Mouse (Mus musculus) hematopoietic stem cell, adult 5-6 weeks (primary cell): ENCODE measurements at regions not wholly inside any gene's neighbourhood (a gene's known extent, or its start where the extent isn't known, plus 50 kb on each side); places are given as distances from the start of the nearest gene placed in this dataset.

Source experiments
- ATAC-seq, 2 experiments: fragments of 125-278 bp in 1 of 2; replicated peaks in 1 of 2; 2 replicates each; pipeline ENCODE4 v1.8.0; 2016 to 2017; ENCODE audit warnings: inconsistent platforms in 2 of 2, mild to moderate bottlenecking in 2 of 2, moderate number of reproducible peaks in 2 of 2, low read depth in 1 of 2, moderate TSS enrichment in 1 of 2; ENCODE audit not compliant: low FRiP score in 2 of 2, poor library complexity in 2 of 2, severe bottlenecking in 2 of 2, insufficient read depth in 1 of 2, low TSS enrichment in 1 of 2

DNA sequence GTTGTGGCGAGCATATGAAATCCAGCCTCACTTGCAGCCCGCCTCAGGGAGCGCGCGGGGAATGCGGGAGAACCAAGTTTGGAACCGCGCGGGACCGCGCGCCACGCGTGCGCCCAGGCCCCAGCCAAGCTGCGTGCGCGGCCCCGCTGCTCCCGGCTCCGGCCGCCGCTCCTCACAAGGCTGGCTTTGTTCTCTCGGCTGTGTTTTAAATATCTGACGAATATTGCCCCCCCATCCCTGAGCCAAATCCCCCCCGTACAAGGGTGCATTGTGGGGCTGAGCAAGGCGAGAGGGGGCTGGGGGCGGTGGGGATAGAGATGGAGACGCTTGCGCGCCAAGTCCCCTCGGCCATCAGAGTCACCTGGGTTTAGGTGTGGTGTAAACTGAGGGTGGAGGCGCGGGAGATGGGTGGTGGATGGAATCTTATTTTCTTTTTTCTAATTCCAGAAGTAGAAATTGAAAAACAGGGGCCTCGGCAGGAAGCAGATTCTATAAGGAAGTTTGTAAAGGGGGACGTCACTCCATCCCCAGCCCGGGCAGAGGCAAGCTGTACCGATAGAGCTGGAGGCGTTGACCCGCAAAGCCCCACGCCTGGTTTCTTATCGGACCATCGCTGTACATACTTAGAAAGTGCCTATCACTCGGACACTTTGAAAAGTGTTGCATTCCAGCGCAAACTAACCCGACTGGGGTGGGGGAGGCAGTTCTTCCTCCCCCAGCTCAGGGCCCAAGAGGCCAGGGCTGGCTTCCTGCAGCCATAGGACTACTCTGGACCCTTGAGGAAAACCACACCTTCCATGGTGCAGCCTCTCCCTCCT lies 147.1 kb downstream of the Zfp36l1 start:
- peak in 1 of 2 experiments; percentile 50; a peak in 1 of 4 replicates for ATAC-seq

DNA sequence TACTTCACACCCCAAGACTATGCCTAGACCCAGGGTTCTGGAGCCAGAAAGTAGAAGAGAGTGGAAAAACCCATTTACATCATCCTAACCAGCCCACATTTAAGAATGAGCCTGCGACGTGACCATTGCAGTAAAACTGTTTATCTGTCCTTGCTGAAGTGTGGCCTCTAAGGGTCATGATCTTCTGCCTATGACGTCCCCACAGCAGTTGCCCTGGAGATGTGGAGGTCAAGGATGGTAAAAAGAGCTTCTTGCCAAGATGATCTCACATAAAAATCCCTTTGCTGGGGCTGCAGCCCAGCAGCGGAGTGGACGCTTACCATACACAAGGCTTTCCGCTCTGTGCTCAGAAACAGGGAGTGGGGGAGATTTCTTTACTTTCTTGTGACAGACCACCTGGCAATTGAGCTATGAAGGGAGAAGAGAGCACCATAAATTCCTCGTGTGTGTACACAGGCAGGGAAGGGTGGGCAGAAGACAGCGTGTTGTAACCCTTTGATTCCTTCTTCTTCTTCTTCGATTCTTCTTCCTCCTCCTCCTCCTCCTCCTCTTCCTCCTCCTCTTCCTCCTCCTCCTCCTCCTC lies 149.3 kb downstream of the Zfp36l1 start:
- ATAC-seq = no peak

DNA sequence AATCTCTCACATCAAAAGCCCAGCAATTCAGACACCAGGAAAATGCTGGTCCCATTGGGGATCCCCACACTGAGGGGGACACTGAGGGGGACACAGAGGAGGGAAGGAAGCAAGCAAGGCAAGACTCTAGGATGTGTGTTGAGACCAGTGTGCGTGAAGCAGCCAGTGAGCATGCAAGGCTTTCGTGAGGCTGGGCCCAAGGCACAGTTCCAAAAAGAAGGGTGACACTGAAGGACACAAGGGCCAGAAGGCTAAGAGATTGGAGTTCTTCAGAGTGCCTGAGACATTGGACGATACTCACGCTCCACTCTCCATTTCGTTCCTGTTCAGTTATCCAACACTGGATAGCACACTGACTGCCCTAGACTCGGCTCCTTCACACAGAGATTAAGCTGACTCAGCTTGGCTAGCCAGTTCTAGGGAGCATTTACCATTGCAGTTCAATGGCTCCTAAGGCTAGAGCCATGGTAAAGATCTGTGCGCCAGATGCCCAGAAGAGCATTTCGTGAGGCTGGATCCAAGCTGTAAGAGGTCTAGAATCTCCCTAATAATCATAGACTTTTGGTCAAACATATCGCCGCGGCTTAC lies 150.1 kb downstream of the Zfp36l1 start:
- no peak for ATAC-seq

DNA sequence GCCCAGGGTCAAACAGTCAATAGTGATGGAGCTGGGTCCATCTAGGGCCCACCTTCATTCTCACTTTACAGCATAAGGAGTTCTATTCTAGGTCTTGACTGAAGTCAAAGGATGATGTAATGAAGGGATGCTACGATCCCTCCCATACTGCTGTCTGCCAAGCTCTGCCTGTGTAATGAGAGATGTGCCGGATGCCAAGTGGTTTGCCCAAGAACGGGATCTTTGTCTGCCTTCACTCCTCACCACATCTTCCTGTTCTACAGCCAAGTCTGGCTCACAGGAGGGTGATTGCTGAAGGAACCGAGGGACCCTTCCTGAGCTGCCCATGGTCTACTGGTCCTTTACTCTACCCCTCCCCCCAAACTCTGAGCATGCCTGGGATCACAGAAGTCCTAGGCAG lies 150.9 kb downstream of the Zfp36l1 start:
- no peak for ATAC-seq

DNA sequence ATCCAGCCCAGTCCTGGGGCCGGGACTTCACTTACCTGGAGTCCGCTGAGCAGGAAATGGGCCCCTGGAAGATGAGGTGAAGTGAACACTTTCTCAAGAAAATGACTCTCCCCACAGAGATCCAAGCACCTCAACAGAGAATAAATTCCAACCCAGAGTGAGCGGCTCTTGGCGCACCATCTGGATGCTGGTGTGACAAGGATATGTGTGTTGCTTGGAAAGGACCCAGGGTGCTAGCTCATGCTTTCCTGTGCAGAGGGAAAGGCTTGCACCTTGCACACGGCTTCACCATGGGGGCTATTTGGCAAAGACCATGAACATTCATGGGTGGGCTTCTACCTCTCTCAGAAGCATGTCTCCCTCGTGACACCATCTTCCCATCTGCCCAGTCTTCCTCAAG lies 151.7 kb downstream of the Zfp36l1 start:
- no peak for ATAC-seq

DNA sequence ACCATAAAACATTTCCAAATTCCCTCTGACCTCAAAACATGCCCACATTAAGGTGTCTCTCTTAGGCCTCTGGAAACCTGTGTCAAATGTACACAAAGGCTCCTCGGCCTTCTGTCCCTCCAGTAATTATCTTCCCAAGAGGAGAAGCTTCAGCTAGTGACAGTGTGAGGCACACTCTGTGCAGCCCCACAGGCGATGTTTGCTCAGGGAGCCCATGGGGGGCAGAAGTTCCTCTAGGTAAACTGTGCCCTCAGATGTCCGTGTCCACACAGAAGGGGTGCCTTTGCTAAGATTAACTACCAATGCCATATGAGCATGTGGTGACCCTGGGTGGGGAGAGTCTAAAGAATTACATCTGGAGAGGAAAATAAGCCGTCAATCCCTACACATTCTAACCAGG lies 152.4 kb downstream of the Zfp36l1 start:
- ATAC-seq = no peak

DNA sequence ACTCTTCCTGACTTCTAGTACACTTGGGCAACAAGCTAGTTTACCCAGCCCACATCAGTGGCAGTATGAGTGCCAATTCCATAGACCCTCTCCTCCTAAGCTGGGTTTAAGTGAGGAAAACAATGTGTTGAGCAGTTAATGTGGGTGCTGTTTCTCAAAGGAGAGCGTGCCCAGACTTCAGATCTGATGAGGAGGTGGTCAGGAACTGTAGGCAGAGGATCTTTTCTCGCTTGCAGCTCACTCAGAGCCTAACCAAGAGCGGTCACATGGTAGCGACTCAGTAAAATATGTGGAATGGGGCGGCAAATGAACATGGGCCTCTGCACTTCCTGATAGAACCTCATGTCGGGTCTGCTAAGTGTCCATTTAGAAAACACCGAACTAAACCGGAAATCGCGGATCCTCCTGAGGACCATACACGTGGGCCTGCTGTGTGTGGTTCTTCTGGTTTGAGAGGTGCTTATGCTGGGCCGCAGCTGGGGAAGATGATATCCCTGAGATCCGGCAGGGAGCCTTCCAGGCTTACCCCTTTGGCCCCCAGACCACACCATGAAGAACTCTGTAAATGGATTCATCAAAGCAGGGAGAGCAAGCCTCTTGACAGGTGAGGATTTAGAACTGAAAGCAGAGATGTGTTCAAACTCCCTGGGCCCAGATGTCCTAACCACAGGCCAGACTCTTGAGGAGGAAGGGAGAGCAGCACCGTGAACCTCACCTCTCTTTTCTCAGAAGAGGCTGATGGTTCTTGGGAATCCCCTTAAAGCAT lies 153.1 kb downstream of the Zfp36l1 start:
- ATAC-seq = no peak

DNA sequence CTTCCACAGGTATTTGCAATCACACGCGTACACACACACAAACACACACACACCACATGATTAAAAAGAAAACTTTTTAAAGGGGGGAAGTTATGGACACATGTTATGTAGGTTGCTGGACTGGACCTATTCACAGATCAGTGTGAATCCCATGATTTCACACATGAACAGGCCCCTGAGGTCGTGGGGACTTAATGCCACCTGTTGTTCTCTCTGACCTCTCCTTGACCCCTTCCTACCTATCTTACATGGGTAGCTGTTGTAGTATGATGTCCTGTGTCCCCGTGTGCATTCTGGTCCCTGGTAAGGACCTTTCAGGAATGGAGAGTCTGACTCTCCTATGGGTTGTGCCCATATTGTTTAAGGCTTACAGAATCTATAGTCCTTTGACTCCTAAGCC lies 155.6 kb downstream of the Zfp36l1 start:
- ATAC-seq = no peak

DNA sequence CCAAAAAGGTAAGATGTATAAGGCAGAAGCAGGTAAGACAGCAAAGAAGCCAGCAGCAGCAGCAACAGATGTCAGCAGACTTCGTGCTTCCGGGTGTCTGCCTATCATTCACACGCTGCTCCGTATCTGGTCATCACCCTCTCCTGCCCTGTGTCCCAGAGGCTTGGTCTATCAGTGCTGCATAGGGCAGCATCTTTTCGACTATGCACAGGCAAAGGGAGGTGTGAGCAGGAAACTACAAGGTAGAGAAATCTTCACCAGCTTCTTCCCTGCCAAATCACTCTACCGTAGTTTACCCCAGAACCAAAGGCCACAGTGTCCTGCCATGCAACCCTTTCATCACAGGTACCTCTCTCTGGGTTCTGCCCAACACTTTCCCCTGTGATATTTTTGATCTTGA lies 156.5 kb downstream of the Zfp36l1 start:
- no peak for ATAC-seq

DNA sequence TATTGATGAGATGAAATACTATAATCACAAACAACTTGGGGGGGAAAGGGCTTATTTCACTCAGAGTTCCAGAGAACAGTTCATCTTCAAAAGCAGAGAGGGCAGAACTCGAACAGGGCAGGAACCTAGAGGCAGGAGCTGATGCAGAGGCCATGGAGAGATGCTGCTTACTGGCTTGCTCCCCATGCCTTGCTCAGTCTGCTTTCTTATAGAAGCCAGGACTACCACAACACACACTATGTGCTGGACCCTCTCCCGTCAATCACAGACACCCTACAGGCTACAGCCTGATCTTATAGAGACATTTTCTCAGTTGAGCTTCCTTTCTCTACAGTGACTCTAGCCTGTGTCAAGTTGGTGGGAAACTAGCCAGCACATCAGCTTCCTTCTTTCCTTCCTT lies 157.3 kb downstream of the Zfp36l1 start:
- ATAC-seq = no peak

DNA sequence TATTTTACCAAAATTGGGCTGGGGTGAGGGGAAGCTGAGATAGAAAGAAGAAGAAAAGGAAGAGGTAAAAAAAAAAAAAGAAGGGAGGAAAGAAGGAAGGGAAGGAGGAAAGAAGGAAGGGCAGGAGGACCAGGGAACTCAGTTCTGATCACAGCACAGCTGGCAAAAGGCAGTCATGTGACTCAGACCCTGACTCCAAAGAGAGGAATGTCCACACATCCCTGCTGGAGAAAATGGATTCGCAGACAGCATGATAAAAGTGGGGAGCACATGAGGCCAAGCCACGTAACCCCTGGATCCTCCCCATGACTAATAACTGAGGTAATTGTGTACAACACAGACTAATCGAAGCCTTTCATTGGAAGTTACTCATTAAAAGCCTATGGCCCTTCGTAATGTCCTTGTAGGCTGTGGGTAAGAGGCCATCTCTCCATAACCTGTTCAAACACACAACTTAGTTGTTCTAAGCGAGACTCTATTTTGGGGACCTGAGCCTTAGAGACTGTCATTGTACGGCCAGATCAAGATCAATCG lies 162.2 kb downstream of the Zfp36l1 start:
- ATAC-seq = no peak

DNA sequence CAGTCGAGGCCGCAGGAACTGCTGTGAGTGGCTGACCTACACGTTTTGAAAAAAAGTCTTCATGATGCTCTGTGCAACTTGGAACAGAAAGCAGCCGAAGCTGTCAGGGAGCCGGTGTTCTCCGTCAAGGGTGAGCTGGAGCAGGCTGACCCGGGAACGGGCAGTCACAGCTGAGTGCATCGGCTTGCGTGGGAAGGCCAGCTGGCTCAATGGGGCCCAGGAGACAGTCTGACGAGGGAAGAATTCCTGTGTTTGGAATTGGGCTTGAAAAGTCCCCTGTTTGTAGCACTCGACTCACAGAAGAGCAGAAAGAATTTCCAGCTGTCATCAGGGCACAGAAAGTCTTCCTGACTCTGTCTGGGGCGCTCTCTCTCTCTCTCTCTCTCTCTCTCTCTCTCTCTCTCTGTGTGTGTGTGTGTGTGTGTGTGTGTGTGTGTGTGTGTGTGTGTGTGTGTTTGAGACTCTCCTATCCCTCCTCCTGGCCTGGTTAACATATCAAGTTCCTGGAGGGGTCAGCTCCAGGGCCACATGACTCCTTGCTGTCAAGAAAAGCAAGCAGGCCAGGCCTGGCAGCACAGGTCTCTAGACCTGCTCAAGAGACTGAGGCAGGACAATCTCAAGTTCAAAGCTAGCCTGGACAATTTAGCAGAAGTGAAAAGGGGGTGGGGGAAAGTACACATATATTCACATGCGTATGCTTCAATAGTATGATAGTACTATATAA lies 163.6 kb downstream of the Zfp36l1 start:
- ATAC-seq = no peak

DNA sequence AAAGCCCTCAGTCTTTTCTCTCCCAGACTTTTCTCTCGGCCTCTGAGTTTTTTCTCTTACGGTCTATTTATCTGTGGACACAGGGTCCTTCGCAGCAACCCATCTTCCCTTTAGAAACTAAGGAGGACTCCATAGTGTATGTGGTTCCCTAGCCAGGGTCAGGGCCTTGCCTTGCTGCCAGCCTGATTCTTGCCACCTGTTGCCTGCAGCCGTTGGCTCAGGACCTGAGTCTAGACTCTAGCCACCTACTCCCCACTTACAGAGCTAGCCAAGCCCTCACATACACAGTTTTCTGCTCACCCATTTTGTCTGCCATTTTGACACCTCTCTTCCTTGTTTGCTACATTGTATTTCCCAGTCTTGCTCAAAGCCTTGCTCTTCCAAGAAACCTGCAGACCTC lies 165.2 kb downstream of the Zfp36l1 start:
- ATAC-seq = no peak

DNA sequence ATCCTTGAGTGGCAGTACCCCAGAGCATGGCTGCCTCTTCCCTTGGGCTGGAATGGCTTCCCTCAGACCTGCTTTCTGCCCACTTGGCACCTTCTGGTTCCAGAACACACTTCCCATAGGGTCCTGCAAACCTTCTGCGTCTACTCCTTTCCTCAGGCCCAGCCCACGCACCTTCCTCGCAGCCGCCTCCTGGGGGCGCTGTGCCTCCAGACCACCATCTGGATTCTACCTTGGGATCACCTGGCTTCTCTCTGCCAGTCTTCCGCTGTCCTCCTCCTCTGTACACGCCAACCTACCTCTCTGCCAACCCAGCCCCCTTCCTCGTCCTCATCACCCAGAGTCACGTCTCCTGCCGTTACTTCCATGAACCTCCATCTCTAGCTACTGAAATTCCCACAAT lies 166.0 kb downstream of the Zfp36l1 start:
- no peak for ATAC-seq

DNA sequence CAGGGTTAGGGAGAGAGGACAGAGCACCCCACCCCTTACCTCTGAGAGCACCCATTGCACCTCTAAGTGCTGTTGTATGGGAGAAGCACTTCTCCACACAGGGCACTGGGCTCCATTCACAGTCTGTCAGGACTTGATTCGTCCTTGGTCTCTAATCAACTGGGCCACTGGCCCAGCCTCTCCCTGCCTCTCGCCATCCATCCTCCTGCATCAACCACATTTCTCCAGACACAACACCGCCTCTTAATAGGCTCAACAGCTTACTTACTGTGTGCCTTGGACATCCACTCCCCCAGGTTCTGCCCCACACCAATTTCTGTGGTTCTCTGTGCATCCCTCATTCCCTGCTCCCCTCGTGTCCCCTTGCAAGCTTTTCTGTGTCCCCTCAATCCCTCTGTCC lies 166.9 kb downstream of the Zfp36l1 start:
- ATAC-seq = no peak

DNA sequence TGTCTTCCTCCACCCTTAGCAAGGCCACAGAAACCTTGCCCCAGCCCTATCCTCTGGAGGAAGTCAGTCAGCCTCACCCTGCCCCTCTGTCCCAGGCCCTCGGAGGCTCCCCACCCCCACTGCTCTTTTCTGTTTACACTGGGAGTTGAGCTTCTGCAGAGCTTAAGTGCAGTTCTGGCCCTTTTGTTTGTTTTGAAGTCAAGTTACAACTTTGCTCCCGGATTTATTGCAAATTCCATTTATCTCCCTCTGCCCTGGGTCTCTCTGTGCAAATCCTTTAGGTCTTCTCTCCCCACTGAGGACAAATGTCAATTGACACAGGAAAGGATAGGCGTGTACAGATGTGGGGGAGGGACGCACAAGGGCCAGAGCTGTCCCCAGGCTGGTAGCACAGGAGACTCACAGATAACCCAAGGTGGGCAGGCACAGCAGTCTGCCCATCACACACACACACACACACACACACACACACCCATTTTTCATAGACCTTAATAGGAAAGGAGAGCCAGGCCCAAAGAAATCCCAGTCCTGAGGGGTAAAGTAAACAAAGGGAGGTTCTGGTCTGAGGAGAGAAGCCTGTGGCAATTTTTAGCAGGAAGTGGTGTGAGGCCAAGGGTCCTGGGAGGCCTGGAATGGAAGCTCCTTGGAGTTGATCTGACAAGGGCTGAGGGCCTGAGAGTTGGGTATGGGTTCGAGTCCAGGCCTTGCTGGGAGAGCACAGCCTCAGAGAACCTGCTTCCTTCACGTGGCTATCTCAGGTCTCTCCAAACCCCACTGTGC lies 167.9 kb downstream of the Zfp36l1 start:
- ATAC-seq = peak; percentile 36 to 74; a peak in 2 of 4 replicates

DNA sequence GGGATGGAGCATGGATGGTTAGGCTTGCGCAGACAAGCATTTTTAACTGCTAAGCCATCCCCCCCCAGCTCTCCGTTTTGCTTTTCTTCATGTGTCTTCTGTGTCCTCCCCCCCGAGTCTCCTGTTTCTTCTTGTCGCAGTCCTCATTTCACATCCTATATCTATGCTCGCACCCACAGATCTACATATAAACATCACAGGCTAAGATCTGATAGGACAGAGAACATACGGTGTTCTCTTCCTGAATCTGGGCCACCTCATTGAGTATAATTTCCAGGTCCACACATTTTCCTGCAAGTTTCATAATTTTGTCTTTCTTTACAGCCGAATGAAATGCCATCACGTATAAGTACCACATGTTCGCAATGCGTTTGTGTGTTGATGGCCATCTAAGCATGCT lies 168.7 kb downstream of the Zfp36l1 start:
- ATAC-seq = no peak
